Comparison of ENCODE assay signal across 22 mouse cellular contexts in genomic region chr4:127163926-127164325, GRCm38 (mm10). TPM values are rescaled to one million over a fixed set of nuclear protein-coding genes. Genes with fewer than 3 reads are reported as not detected.
DNase-seq lines count a peak whose midpoint lies in the region; ATAC-seq and TF ChIP-seq lines count a peak whose summit lies in the region.
"Had no signal": no experiment of that assay in that cellular context is flagged by ENCODE, and none has a peak within 500 bp of the region (broad histone marks: within the 10 kb centered on the region; RNA-seq: fewer than 3 reads in every experiment).

No protein-coding gene starts in this region.

- no peak overlapping the region for H3K4me2 ChIP-seq in forebrain, embryonic 11.5 days (ENCODE audit: low read depth, low read length, severe bottlenecking)
- H3K4me2 ChIP-seq in forebrain, postnatal 0 days (ENCODE audit: low read depth): no peak overlapping the region

- H3K4me3 ChIP-seq in forebrain, embryonic 11.5 days (ENCODE audit: low read depth, low read length): no peak overlapping the region
- no peak overlapping the region for H3K4me3 ChIP-seq in forebrain, postnatal 0 days (ENCODE audit: low read depth, low read length)
- H3K4me3 ChIP-seq in heart, embryonic 10.5 days: no peak overlapping the region

- 75% methylated on average over 8 of the region's 8 CpGs for WGBS in forebrain, embryonic 11.5 days
- 75% methylated on average over 8 of the region's 8 CpGs for WGBS in forebrain, postnatal 0 days
- WGBS in heart, embryonic 10.5 days: 62% methylated on average over 8 of the region's 8 CpGs

- ATAC-seq in forebrain, embryonic 11.5 days (replicated peaks; ENCODE audit: low FRiP score): no peak
- no peak for ATAC-seq in forebrain, postnatal 0 days
- ATAC-seq: activated CD4-positive, CD25-positive, alpha-beta regulatory T cell, adult 4 months; CD4-positive, CD25-positive, alpha-beta regulatory T cell, adult 4 months; Patski had no signal

- DNase-seq in forebrain, embryonic 11.5 days (ENCODE audit: low spot score): peak; percentile 20
- DNase-seq in forebrain, postnatal 0 days: no peak
- peak; percentile 66 for DNase-seq in heart, adult 11 months
- DNase-seq in heart, postnatal 25 days (ENCODE audit: low spot score): no peak
- DNase-seq in heart, embryonic 10.5 days (ENCODE audit: low spot score): peak; percentile 63
- no peak for DNase-seq in heart, adult 8-10 months (ENCODE audit: low spot score)
- DNase-seq: adrenal gland, adult 2 months; adrenal gland, adult 8-10 months; adrenal gland, postnatal 10 days; adrenal gland, postnatal 14 days; adrenal gland, postnatal 25 days; adrenal gland, postnatal 36 days; B cell, adult 2 months; cerebellum, adult 11 months; cerebellum, adult 11-12 months; cerebellum, adult 18-20 months had no signal

- H3K9ac ChIP-seq in forebrain, embryonic 11.5 days (ENCODE audit: low read length): no peak overlapping the region
- no peak overlapping the region for H3K9ac ChIP-seq in forebrain, postnatal 0 days

- H3K27ac ChIP-seq in forebrain, embryonic 11.5 days (ENCODE audit: low read depth, low read length): no peak overlapping the region
- H3K27ac ChIP-seq in forebrain, postnatal 0 days (ENCODE audit: low read depth, low read length): no peak overlapping the region
- H3K27ac ChIP-seq in heart, embryonic 10.5 days: no peak overlapping the region

- peaks cover 15% of the 10 kb centered on the region for H3K27me3 ChIP-seq in forebrain, embryonic 11.5 days (ENCODE audit: control insufficient read depth, insufficient read depth, low read length)
- H3K27me3 ChIP-seq in forebrain, postnatal 0 days (ENCODE audit: insufficient read depth, low read length): no peaks in the 10 kb centered on the region
- H3K27me3 ChIP-seq in heart, embryonic 10.5 days (ENCODE audit: insufficient read depth, poor library complexity, severe bottlenecking): peaks cover 24% of the 10 kb centered on the region

- H3K36me3 ChIP-seq in forebrain, embryonic 11.5 days (ENCODE audit: control insufficient read depth, insufficient read depth, low read length): no peaks in the 10 kb centered on the region
- H3K36me3 ChIP-seq in forebrain, postnatal 0 days (ENCODE audit: insufficient read depth): no peaks in the 10 kb centered on the region
- H3K36me3 ChIP-seq in heart, embryonic 10.5 days: no peaks in the 10 kb centered on the region
- H3K36me3 ChIP-seq: G1E had no signal

- no peak for TF ChIP-seq CTCF in forebrain, postnatal 0 days (IDR thresholded peaks at IDR 0.05; ENCODE audit: low read depth)

- H3K9me3 ChIP-seq in forebrain, embryonic 11.5 days (ENCODE audit: control insufficient read depth, low read length): no peaks in the 10 kb centered on the region
- no peaks in the 10 kb centered on the region for H3K9me3 ChIP-seq in forebrain, postnatal 0 days (ENCODE audit: low read length)
- no peaks in the 10 kb centered on the region for H3K9me3 ChIP-seq in heart, embryonic 10.5 days

- intact Hi-C loops in heart, postnatal 25 days (cut with DNase I): no loop called here

- H3K4me1 ChIP-seq in forebrain, embryonic 11.5 days (replicated peaks; ENCODE audit: control insufficient read depth, insufficient read depth, low read length): peaks cover 4% of the 10 kb centered on the region; the same call in 1 of the 2 replicates
- H3K4me1 ChIP-seq in forebrain, postnatal 0 days (ENCODE audit: insufficient read depth): no peaks in the 10 kb centered on the region
- peaks cover 10% of the 10 kb centered on the region for H3K4me1 ChIP-seq in heart, embryonic 10.5 days

RNA-seq across cellular contexts. Expression of gene Dlgap3, which starts 5.1 kb away (rescaled TPM):
- 3.1 and 4.2 TPM in 2 replicates for polyA plus RNA-seq in forebrain, embryonic 11.5 days (2014; fragmentation: Nextera tagmentation; extraction: Ambion mirVana)
- 66.9 and 85.5 TPM in 2 replicates for total RNA-seq in forebrain, postnatal 0 days (2014; rRNA removed)
- polyA plus RNA-seq in forebrain, postnatal 0 days (2015; fragmentation: Nextera tagmentation; extraction: Ambion mirVana): 23.1 and 28.0 TPM in 2 replicates
- total RNA-seq in heart, postnatal 25 days (2021): under 1 TPM; 0.10 to 0.48 TPM
- 0.31 and 0.77 TPM in 2 replicates for polyA plus RNA-seq in heart, embryonic 10.5 days (2016; fragmentation: Nextera tagmentation; extraction: Ambion mirVana)
- under 1 TPM; 0.06 to 0.98 (median 0.25) TPM for total RNA-seq in heart, adult 8-10 months (2022)
- total RNA-seq: MEL had no signal
- polyA plus RNA-seq: activated CD4-positive, CD25-positive, alpha-beta regulatory T cell, adult 4 months; C2C12; CD4-positive, CD25-positive, alpha-beta regulatory T cell, adult 4 months; G1E had no signal

RNA-seq across cellular contexts. Expression of gene Tmem35b, which starts 40.4 kb away (rescaled TPM):
- polyA plus RNA-seq in forebrain, embryonic 11.5 days (2014; fragmentation: Nextera tagmentation; extraction: Ambion mirVana): 11.8 and 12.6 TPM in 2 replicates
- 6.0 and 7.8 TPM in 2 replicates for total RNA-seq in forebrain, postnatal 0 days (2014; rRNA removed)
- 9.5 and 10.8 TPM in 2 replicates for polyA plus RNA-seq in forebrain, postnatal 0 days (2015; fragmentation: Nextera tagmentation; extraction: Ambion mirVana)
- 1 to 10 TPM; 1.5 TPM for total RNA-seq in heart, postnatal 25 days (2021)
- 16.4 and 16.5 TPM in 2 replicates for polyA plus RNA-seq in heart, embryonic 10.5 days (2016; fragmentation: Nextera tagmentation; extraction: Ambion mirVana)
- 1 to 10 TPM; 1.0 to 3.1 (median 2.4) TPM for total RNA-seq in heart, adult 8-10 months (2022)

Comparison
In these comparisons a context has a peak if more than half of its experiments do, and no peak if none do; other contexts are left out.
1. DNase-seq: peak in forebrain, embryonic 11.5 days (single experiment), heart, adult 11 months (single experiment) and heart, embryonic 10.5 days (single experiment); none in forebrain, postnatal 0 days (single experiment), heart, postnatal 25 days (single experiment) and heart, adult 8-10 months (single experiment).
2. RNA of gene Dlgap3, which starts 5.1 kb away (total RNA-seq): 66.9 to 85.5 TPM in forebrain, postnatal 0 days; 0.10 to 0.48 TPM in heart, postnatal 25 days and 0.06 to 0.98 TPM in heart, adult 8-10 months; every median in the first group is over 10 times any median in the second.